Mouse (Mus musculus) spleen, postnatal 14 days (tissue): Measurements from ENCODE around the gene Rnf135.
"Not testable (repeated sequence)": the region's sequence is repeated elsewhere in the genome, so short reads cannot be mapped to it uniquely, and the experiment has no call there.

Source experiments
- DNase-seq, 2 experiments: peaks; one replicate each; pipeline ENCODE4 v3.0.0; 2021 to 2022; ENCODE audit warnings: low spot score in 2 of 2

Gene Rnf135

GRCm38 (mm10) chr11:80163362-80164116 lies 20.1 kb upstream of the Rnf135 start:
- no peak for DNase-seq

GRCm38 (mm10) chr11:80164224-80164623 lies 19.4 kb upstream of the Rnf135 start:
- DNase-seq: no peak

GRCm38 (mm10) chr11:80168121-80168520 lies 15.5 kb upstream of the Rnf135 start:
- DNase-seq: no peak

DNA sequence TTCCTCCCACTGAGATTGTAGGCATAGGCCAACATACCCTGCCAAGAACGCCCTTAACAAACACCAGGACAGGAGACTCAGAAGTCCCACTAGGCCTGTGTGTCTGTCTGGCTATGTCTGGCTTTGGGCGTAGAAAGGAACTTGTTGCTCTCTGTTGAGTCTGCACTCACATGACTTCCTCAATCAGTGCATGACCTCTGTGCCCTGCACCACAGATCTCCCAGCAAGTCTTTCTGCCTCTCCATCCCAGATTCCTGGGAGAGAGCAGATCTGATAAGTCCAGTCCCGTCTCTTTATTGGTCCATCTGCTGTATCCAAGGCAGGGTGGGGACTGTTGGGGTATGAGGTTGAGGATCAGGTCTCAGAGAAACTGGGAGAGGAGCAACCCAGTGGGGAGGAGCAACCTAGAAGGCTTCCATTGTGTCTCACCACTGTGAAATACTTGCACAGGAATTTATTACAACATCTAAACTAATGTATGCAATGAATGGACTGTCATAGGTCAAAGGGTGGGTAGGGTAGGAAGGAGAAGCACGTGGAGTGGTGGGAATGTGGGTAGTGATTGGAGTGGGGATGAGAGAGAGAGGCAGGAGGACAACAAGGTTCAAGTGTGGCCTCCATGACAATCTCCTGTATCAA lies 14.9 kb upstream of the Rnf135 start:
- no peak for DNase-seq

GRCm38 (mm10) chr11:80169629-80170028 lies 14.0 kb upstream of the Rnf135 start:
- DNase-seq: no peak

- no peak for DNase-seq
These were observed 13.3 kb upstream of the Rnf135 start for GRCm38 (mm10) chr11:80170351-80170750.

DNA sequence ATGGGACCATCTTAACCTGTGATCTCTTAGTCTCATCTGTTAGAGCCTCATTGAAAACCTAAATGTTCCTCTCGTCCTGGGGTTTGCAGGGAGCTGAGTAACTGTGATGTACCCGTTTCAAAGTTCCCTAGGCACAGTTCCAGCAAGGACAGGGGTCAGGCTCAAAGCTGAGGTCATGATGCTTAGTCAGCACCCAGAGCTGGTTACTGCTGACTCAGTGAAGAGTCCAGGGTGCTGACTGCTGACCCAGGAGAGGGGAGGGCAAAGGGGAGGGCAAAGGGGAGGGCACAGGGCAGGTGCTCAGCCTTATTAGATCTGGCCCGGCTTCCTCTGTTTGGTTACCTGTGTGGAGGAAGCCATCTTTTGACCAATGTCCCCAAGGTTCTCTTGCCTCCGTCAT lies 11.8 kb upstream of the Rnf135 start:
- no peak for DNase-seq

DNA sequence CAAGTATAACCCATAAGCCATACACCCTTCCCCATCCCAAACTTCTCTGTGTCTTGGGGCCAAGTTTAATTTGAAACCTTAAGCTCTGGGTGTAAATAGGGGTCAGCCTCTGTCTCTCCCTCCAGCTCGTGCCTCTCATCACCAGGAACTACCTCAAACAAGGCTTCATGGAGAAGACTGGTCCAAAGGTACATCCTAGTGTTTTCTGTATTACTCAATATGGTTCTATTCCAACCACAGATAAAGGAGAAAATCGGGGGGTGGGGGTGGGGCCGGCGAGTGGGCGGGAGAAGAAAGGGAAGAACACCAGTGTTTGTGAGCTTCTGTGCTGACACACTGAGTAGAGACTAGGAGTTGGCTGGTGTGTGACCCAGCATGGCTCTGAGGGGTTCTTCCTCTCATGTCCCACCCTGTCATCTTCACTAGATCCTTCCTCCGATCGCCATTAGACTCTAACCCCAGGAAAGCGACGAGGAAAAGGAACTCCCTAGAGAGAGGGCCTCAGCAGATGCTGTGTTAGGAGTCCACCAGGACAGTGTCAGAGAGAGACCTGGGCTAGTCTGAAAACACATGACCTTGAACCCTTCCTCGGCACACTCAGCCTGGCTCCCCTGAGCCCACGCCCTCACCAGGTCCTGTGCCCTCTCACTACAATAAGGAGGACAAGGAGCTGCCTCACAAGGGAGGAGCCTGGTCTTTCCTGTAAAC lies 9.5 kb upstream of the Rnf135 start:
- DNase-seq: no peak

DNA sequence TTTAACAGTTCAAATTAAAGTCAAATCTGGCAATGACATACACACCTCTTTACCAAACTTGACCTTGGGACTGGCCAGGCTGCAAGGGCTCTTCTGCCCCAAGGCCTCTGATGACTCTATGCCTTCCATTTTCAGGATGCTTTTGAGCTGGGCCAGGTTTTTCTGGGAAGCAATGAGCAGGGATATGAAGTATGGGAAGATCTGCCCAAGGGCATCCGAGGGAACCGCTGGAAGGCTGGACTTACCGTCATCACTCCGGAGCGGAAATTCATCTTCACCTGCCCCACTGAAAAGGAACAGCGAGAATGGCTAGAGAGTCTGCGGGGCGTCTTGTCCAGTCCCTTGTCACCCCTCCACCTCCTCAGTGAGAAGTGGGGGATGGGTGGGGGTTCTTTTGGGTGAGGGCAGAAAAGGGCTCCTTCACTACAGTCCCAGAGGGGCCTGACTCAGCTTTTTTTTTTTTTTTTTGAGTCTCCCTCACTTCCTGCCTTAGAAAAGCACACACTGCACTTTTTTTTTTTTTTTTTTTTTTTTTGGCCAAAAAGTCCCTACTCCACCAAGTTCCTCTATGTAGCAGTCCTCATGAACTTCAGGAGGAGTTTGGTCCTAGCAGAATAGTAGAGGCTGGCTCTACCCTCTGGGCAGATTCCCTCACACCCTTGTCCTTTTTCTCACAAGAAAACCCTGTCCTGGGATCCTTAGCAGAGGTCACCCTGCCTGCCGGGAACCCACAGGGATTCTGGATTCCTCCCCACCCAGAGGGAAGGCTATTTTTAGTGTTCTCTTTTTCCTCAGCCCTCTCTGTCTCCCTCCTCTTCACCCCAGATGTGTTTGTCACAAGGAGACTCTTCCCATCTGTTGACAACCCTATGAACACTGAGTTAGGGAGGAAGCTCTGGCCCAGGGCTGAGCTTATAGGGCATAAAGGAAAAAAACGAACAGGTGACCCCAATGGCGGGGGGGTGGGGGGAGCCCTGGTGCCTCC lies 6.4 kb upstream of the Rnf135 start:
- DNase-seq: no peak

GRCm38 (mm10) chr11:80178316-80178715 lies 5.3 kb upstream of the Rnf135 start:
- no peak for DNase-seq

DNA sequence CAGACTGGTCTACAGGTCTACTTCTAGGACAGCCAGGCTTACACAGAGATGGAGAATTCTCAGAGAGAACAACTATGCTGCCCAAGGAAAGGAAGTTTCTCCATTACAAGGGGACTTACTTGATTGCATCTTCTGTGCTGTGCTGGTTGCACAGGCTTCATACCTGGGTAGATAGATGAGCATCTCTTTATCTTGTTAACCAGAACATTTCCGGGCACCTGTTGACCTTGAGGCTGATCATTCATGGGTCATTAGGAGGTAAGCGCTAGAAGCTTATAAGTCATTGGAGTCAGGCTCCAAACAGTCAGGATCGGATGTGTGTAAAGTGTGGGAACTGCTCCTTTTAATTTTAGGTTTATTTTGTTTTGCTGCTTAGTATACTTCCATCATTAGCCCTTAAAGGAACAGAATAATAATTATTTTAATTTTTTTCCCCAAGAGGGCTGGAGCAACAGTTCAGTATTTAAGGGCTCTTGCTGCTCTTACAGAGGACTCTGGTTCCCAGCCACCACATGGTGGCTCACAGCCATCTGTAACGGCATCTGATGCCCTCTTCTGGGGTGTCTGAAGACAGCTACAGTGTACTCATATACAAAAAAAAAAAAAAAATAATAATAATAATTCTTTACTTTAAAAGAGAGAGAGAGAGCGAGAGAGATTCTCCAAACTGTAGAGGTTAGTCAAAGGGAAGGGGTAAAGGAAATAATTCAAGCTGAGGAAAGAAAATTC lies 2.5 kb upstream of the Rnf135 start:
- DNase-seq: no peak

- not testable (repeated sequence) for DNase-seq
These were observed 472 bp upstream of the Rnf135 start for GRCm38 (mm10) chr11:80183054-80183704.

- DNase-seq: no peak
These were observed 950 bp downstream of the Rnf135 start for GRCm38 (mm10) chr11:80184531-80185071.

DNA sequence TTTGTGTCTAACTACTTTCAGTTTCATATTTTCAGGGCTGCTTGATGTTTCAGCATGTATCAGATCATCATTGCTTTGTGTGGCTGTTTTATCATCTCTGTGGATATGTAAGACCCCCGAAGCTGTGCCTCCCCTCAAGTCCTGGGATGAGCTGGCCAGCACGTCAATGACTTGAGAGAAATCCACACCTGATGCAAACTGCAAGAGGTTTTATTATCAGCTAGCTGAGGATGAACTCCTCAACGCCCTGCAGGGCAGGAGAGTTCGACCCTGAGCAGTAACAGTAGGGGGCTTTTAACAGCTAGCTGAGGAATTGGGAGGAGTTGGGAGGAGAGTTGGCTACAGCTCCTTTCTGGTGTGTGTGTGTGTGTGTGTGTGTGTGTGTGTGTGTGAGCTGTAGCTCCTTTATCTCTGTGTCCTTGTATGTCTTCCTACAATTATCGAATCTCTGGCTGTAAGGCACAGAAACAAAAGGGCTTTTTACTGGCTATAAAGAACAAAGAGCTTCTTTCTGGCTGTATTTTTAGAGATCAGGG lies 1.9 kb downstream of the Rnf135 start:
- DNase-seq: not testable (repeated sequence)

DNA sequence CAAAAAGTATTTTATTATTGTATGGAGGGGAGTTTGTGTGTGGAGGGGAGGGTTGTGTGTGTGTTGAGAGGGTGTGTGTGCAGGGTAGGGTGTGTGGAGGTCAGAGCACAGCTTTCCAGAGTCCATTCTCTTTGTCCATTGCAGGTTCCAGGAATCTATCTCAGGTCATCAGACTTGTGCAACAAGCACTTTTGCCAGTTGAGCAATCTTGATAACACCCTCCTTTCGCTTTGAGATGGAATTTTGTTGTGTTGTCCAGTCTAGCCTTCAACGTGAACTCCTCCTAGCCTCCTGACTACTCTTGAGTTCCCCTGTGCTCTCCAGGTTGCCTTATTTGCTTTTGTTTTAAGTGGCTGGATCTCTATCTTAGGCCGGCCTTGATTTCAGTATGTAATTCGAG lies 6.6 kb downstream of the Rnf135 start:
- DNase-seq: no peak

DNA sequence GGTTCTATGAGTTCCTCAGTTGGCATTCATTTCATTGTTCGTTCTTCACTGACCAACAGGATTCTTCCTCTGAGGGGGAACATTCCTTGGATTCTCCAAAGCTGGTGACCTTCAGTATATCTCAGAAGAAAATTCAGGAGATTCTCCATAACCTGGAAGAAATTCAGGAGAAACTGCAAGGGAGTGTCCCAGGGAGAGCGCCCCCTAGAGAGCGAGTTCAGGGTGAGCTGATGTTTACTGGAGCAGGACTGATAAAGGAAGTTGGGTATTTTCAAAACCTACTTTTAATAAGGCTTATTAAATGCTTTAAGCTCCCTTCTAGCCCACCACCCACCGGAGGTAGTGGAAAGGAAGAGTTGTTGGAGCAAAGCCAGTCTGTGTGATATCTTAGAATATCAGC lies 10.2 kb downstream of the Rnf135 start:
- DNase-seq: no peak

DNA sequence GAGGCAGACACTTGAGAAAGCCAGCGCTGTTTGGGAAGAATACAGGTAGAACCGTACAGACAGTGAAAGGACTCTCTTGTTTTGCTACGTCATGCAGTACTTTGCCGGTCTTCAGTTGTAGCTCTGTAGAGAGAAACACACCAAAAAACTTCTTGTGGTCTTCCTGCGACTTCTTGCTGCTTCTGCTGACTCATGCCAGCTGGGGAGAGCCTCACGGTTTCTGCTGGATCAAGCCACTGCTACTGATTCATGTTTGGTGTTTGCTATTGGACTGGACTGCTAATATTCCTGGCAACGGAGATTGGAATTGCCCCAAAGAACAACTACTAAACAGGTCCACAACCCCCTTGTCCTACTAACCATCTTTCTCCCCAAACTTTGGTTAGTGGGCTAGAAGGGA lies 12.7 kb downstream of the Rnf135 start:
- DNase-seq: no peak

GRCm38 (mm10) chr11:80199316-80199715 lies 15.7 kb downstream of the Rnf135 start:
- DNase-seq: no peak

GRCm38 (mm10) chr11:80199773-80200172 lies 16.1 kb downstream of the Rnf135 start:
- no peak for DNase-seq

DNA sequence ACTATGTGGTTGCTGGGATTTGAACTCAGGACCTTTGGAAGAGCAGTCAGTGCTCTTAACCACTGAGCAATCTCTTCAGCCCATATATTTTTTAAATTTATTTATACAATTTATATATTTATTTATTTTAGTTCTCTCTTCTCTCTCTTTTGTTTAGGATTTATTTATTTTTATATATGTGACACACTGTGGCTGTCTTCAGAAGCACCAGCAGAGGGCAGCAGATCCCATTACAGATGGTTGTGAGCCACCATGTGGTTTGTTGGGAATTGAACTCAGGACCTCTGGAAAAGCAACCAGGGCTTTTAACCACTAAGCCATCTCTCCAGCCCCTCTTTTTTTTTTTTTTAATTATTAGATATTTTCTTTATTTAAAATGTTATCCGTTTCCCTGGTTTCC lies 16.7 kb downstream of the Rnf135 start:
- DNase-seq: peak in 1 of 2 experiments; percentile 23
